ENCODE assay signal across 27 mouse cellular contexts in the genomic region with DNA sequence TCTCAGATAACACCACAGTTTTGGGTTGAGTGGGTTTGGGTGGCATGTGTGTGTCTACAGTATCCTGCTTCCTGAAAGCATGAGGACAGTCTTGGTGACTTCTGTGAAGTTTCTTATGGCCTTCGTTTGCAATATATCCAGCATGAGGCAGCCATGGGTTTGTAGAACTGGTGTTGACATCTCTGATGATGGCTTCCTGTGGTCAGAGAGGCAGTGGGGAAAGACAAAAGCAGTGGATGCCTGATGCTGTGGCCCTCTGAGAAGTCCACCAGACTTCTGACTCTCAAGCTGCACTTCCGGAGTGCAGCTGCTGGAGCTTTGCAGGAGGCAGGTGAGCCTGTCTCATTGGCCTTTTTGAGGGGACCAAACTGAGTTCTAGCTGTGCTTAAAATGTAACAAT.
DNase-seq lines count a peak whose midpoint lies in the region; ATAC-seq and TF ChIP-seq lines count a peak whose summit lies in the region.
"Had no signal": no experiment of that assay in that cellular context is flagged by ENCODE, and none has a peak within 500 bp of the region (broad histone marks: within the 10 kb centered on the region; RNA-seq: fewer than 3 reads in every experiment).

No protein-coding gene starts in this region.

- TF ChIP-seq POLR2A in cerebellum, adult 2 months (IDR thresholded peaks at IDR 0.05; ENCODE audit: borderline replicate concordance, insufficient read depth, low read length) = no peak

- TF ChIP-seq CTCF in cerebellum, adult 2 months (IDR thresholded peaks at IDR 0.05; ENCODE audit: borderline replicate concordance, insufficient read depth, low read depth, low read length) = no peak

- peak overlapping the region; percentile 85 for H3K27ac ChIP-seq in cerebellum, adult 2 months (ENCODE audit: insufficient read depth, low read length)
- H3K27ac ChIP-seq in hindbrain, embryonic 11.5 days (ENCODE audit: low read depth, low read length) = no peak overlapping the region
- H3K27ac ChIP-seq: embryonic facial prominence, embryonic 10.5 days; embryonic facial prominence, embryonic 13.5 days; forebrain, embryonic 12.5 days; forebrain, embryonic 15.5 days; hindbrain, embryonic 12.5 days; hindbrain, embryonic 15.5 days had no signal

- ATAC-seq in megakaryocyte, adult 5-6 weeks (ENCODE audit: poor library complexity, severe bottlenecking) = peak; percentile 52
- ATAC-seq in hindbrain, embryonic 11.5 days (ENCODE audit: low FRiP score) = no peak
- ATAC-seq: forebrain, embryonic 15.5 days; intestine, postnatal 0 days had no signal

- no peak overlapping the region for H3K9ac ChIP-seq in hindbrain, embryonic 11.5 days (ENCODE audit: low read depth, low read length)
- H3K9ac ChIP-seq: embryonic facial prominence, embryonic 13.5 days; forebrain, embryonic 12.5 days; forebrain, embryonic 15.5 days; hindbrain, embryonic 12.5 days; hindbrain, embryonic 15.5 days had no signal

- H3K9me3 ChIP-seq in hindbrain, embryonic 11.5 days (ENCODE audit: control insufficient read depth, low read length) = no peaks in the 10 kb centered on the region
- H3K9me3 ChIP-seq: embryonic facial prominence, embryonic 10.5 days; embryonic facial prominence, embryonic 13.5 days; forebrain, embryonic 12.5 days; forebrain, embryonic 15.5 days; hindbrain, embryonic 12.5 days; hindbrain, embryonic 15.5 days had no signal

- no peaks in the 10 kb centered on the region for H3K27me3 ChIP-seq in cerebellum, adult 2 months (ENCODE audit: control insufficient read depth, insufficient read depth, low read length)
- no peaks in the 10 kb centered on the region for H3K27me3 ChIP-seq in hindbrain, embryonic 11.5 days (ENCODE audit: control insufficient read depth, insufficient read depth, low read length)
- H3K27me3 ChIP-seq: forebrain, embryonic 15.5 days; hindbrain, embryonic 15.5 days had no signal

- 60% methylated on average over 2 of the region's 2 CpGs for WGBS in cerebellum, adult 2 months
- 81% methylated on average over 2 of the region's 2 CpGs for WGBS in hindbrain, embryonic 11.5 days

- no peak overlapping the region for H3K4me2 ChIP-seq in hindbrain, embryonic 11.5 days (replicated peaks; ENCODE audit: low read depth, low read length)
- H3K4me2 ChIP-seq: embryonic facial prominence, embryonic 13.5 days; forebrain, embryonic 12.5 days; forebrain, embryonic 15.5 days; heart, embryonic 11.5 days; hindbrain, embryonic 12.5 days; hindbrain, embryonic 15.5 days had no signal

- peaks cover 67% of the 10 kb centered on the region for H3K4me1 ChIP-seq in cerebellum, adult 2 months (ENCODE audit: control insufficient read depth, insufficient read depth, low read length)
- H3K4me1 ChIP-seq in hindbrain, embryonic 11.5 days (replicated peaks; ENCODE audit: control insufficient read depth, insufficient read depth, low read length) = no peaks in the 10 kb centered on the region
- H3K4me1 ChIP-seq: hindbrain, embryonic 15.5 days had no signal

- no peak for DNase-seq in cerebellum, adult 2 months
- DNase-seq in cerebellum, adult 9-11 months = no peak
- DNase-seq in 416B (ENCODE audit: low read depth) = peak; percentile 71
- no peak for DNase-seq in left cerebral cortex, adult 9 months (ENCODE audit: low spot score in 2 of 2)
- no peak for DNase-seq in hindbrain, embryonic 11.5 days (ENCODE audit: low spot score)
- DNase-seq: adrenal gland, adult 8-10 months; adrenal gland, postnatal 25 days; B cell, adult 2 months; cerebellum, adult 18-20 months; cerebellum, postnatal 10 days; cerebellum, postnatal 36 days; embryo, embryonic 11 days; gastrocnemius, postnatal 10 days; gastrocnemius, postnatal 36 days; heart, adult 11 months; heart, postnatal 10 days; heart, postnatal 4 days had no signal

- no peak overlapping the region for H3K4me3 ChIP-seq in cerebellum, adult 2 months (replicated peaks; ENCODE audit: insufficient read depth, low read depth, low read length)
- H3K4me3 ChIP-seq in hindbrain, embryonic 11.5 days (ENCODE audit: low read depth, low read length) = no peak overlapping the region
- H3K4me3 ChIP-seq: embryonic facial prominence, embryonic 10.5 days; embryonic facial prominence, embryonic 13.5 days; erythroblast, embryonic 14.5 days; forebrain, embryonic 12.5 days; forebrain, embryonic 15.5 days; hindbrain, embryonic 12.5 days; hindbrain, embryonic 15.5 days had no signal

- no peaks in the 10 kb centered on the region for H3K36me3 ChIP-seq in hindbrain, embryonic 11.5 days (ENCODE audit: control insufficient read depth, insufficient read depth, low read length)
- H3K36me3 ChIP-seq: embryonic facial prominence, embryonic 10.5 days; embryonic facial prominence, embryonic 13.5 days; forebrain, embryonic 12.5 days; forebrain, embryonic 15.5 days; hindbrain, embryonic 12.5 days; hindbrain, embryonic 15.5 days had no signal
